Mouse (Mus musculus): ENCODE measurements around the gene Olfr1288.

Olfr1288 gene

DNA sequence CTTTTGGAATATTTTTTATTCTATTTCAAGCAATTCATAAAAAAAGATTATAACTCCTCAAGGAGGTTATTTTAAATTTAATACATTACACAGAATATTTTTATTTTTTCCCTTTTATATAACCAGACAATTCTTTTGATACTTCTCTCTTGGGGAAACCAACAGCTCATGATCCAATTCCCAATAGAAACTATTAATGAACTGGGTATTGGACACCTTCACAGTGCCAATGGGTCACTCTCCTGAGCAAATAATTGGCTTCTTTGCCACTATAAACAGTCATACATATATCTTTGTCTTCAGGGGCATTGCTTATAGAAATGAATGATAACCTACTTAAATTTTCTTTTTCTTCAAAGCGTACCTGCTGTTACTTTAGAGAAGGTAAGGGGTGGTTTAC, at the start of gene Olfr1288:
Olfr1288 (plus strand) TSS at position 301 of the 400 bp plus-strand sequence.
- DNase-seq = no peak

DNA sequence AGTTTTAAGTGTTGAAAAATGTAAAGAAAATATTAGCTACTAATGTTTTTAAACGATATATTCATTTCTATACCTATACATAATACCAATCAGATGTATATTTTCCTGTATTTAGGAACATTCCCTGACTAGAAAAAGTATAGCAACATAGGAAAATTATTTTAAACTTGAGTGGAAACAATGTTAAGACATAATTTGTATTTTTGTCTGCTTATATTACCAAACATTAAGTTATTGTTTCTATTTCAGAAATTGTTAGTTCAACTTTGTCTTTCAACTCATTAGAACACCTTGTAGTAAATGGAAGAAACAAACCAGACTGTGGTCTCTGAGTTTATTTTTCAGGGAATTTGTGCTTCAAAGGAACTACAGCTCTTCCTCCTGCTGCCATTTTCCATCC, 25.1 kb upstream of the Olfr1288 start, which contains the start of gene Olfr1287:
Olfr1287 (plus strand) TSS at position 301 of the 400 bp plus-strand sequence.
- no peak for DNase-seq

DNA sequence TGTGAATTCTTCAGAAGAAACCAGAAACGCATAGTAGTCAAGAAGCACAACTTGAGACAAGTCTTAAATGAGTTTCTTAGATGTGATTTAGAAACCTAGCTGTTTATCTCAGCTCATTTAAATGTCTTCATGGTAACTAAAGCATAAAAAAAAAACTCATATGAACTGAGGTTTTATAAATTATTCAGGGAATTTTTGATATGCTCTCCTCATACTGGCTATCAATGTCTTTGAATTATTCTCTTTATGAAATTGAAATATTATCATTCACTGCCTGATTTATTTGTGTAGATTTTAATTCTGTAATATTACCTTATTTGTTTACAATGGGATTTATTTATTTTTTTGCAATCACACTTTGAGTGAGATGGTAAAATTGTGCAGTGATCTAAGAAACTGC, 6.6 kb downstream of the Olfr1288 start, which contains the start of gene Olfr1289:
Olfr1289 (plus strand) TSS at position 301 of the 400 bp plus-strand sequence.
- DNase-seq = no peak

DNA sequence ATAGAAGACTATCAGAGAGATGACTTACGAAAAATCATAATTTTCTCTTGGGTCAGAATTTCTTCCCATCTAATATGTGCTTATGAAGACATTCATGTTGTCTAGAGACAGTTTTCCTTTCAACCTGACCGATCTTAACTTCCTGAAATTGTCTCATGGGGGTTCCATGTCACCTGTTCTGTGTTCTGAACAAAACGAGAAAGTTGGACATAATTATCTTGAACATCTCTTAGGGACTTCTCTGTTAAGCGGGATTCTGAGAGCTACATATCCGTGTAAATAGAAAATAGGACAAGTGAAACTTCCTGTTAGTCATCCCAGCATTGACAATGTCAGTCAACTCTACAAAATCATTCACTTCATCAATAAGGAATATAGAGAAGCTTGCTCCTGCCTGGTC, 19.8 kb downstream of the Olfr1288 start, which contains the start of gene Olfr1290:
Olfr1290 (minus strand) TSS at position 101 of the 400 bp plus-strand sequence.
- DNase-seq = no peak

DNA sequence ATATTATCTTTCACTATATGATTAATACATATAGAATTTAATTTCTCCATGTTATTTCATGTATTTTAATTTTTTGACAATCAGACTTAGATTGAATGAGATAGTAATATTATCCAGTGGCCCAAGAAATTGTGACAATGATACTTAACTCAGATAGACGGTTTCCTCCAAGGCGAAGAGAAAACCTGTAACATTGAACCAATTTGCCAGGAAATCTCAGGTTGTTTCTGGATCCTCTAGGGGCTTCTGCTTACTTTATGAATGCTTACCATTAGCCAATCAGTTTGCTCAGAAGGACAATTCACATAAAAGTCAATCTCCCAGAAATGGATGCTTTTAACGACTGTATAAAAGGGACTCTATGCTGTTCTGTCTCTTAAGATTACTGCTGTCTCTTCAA, 23.0 kb downstream of the Olfr1288 start, which contains the start of gene Olfr1291-ps1:
Olfr1291-ps1 (plus strand) TSS at position 301 of the 400 bp plus-strand sequence.
- DNase-seq = no peak

DNA sequence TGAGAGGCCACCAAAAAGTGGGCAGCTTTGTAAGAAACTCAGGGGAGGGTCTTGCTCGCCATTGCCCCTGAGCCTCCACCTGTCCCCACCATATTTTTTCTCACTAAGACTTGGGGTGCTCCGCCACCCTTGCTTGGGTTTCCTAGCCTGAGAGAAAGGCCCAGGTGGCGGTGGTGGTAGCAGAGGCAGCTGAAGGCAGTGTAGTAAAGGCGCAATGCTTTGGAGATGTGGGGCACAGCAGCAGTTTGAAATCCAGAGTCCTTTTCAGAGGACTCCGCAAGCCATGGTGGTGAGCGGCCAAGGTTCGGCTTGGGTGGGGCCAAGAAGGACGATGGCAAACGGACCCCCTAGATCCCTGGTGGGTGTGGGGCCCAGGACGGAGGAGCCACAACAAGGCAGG, 43.5 kb downstream of the Olfr1288 start:
- no peak for DNase-seq

DNA sequence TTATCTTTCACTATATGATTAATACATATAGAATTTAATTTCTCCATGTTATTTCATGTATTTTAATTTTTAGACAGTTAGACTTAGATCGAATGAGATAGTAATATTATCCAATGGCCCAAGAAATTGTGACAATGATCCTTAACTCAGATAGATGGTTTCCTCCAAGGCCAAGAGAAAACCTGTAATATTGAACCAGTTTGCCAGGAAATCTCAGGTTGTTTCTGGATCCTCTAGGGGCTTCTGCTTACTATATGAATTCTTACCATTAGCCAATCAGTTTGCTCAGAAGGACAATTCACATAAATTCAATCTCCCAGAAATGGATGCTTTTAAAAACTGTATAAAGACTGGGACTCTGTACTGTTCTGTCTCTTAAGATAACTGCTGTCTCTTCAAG, 51.0 kb downstream of the Olfr1288 start, which contains the start of gene Olfr1293-ps:
Olfr1293-ps (plus strand) TSS at position 301 of the 400 bp plus-strand sequence.
- DNase-seq = no peak
